In the genomic region with DNA sequence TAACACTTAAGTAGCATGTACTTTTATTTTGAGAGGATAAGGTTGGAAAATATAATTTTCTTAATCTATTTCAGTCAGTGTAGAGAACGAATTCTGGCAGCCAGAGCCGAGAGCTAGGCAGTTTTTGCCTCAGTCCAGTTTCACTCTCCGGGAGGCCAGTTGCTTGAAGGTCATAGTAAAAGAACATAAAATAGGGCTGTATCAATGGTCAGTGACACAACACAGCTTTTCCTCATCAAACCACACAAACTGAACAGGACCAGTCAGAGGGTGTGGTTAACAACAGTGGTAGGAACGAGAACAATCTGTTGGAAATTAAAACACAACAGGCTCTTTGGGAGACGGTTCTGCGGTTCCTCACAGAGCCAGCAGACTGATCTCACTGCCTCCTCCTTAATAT, we compare ENCODE assay signal across 14 mouse cellular contexts.
DNase-seq lines count a peak whose midpoint lies in the region; ATAC-seq and TF ChIP-seq lines count a peak whose summit lies in the region.
"Had no signal": no experiment of that assay in that cellular context is flagged by ENCODE, and none has a peak within 500 bp of the region (broad histone marks: within the 10 kb centered on the region; RNA-seq: fewer than 3 reads in every experiment).

No protein-coding gene starts in this region.

- 38% methylated on average over 6 of the region's 6 CpGs for WGBS in forebrain, embryonic 10.5 days
- 32% methylated on average over 6 of the region's 6 CpGs for WGBS in forebrain, embryonic 15.5 days

- no peaks in the 10 kb centered on the region for H3K36me3 ChIP-seq in forebrain, embryonic 10.5 days (replicated peaks)
- H3K36me3 ChIP-seq in forebrain, embryonic 15.5 days: no peaks in the 10 kb centered on the region
- H3K36me3 ChIP-seq: embryonic facial prominence, embryonic 10.5 days; limb, embryonic 15.5 days had no signal

- H3K4me3 ChIP-seq in forebrain, embryonic 10.5 days: no peak overlapping the region
- H3K4me3 ChIP-seq in forebrain, embryonic 15.5 days: no peak overlapping the region
- H3K4me3 ChIP-seq in layer of hippocampus, adult 2 months: no peak overlapping the region
- H3K4me3 ChIP-seq: embryonic facial prominence, embryonic 10.5 days; limb, embryonic 15.5 days had no signal

- DNase-seq in forebrain, embryonic 10.5 days (ENCODE audit: extremely low spot score, low spot score): no peak
- DNase-seq in layer of hippocampus, adult 2 months (ENCODE audit: low spot score in 2 of 2): no peak
- no peak for DNase-seq in layer of hippocampus, postnatal 25 days (ENCODE audit: extremely low spot score in 1 of 2, low spot score in 1 of 2)
- no peak for DNase-seq in left cerebral cortex, adult 11 months (ENCODE audit: low spot score)
- no peak for DNase-seq in left cerebral cortex, postnatal 25 days (ENCODE audit: low spot score in 2 of 2)
- DNase-seq: adrenal gland, postnatal 10 days; cerebellum, postnatal 10 days; heart, adult 11 months; thymus, postnatal 14 days had no signal

- no peak for TF ChIP-seq CTCF in layer of hippocampus, adult 2 months (conservative IDR thresholded peaks at IDR 0.05)

- H3K4me2 ChIP-seq in forebrain, embryonic 15.5 days (replicated peaks): no peak overlapping the region
- H3K4me2 ChIP-seq: limb, embryonic 15.5 days had no signal

- no peak for ATAC-seq in forebrain, embryonic 15.5 days (replicated peaks)
- peak; percentile 61 for ATAC-seq in granulocyte monocyte progenitor cell, adult 5-6 weeks (replicated peaks; ENCODE audit: poor library complexity, severe bottlenecking)
- ATAC-seq in megakaryocyte progenitor cell, adult 5-6 weeks (replicated peaks; ENCODE audit: poor library complexity): peak; percentile 22; the same call in 1 of the 2 replicates

- intact Hi-C loops in left cerebral cortex, postnatal 25 days (cut with DNase I): no loop called here

- H3K9ac ChIP-seq in forebrain, embryonic 15.5 days (replicated peaks): no peak overlapping the region
- H3K9ac ChIP-seq: limb, embryonic 15.5 days had no signal

- no peaks in the 10 kb centered on the region for H3K27me3 ChIP-seq in forebrain, embryonic 10.5 days (ENCODE audit: poor library complexity, severe bottlenecking)
- no peaks in the 10 kb centered on the region for H3K27me3 ChIP-seq in forebrain, embryonic 15.5 days
- H3K27me3 ChIP-seq: limb, embryonic 15.5 days had no signal

- peaks cover 12% of the 10 kb centered on the region for H3K9me3 ChIP-seq in forebrain, embryonic 10.5 days
- H3K9me3 ChIP-seq in forebrain, embryonic 15.5 days: no peaks in the 10 kb centered on the region
- H3K9me3 ChIP-seq: embryonic facial prominence, embryonic 10.5 days; limb, embryonic 15.5 days had no signal

- peak overlapping the region; percentile 91 for H3K27ac ChIP-seq in forebrain, embryonic 10.5 days
- H3K27ac ChIP-seq in forebrain, embryonic 15.5 days (replicated peaks): no peak overlapping the region
- H3K27ac ChIP-seq in layer of hippocampus, adult 2 months: peak overlapping the region; percentile 43
- H3K27ac ChIP-seq: limb, embryonic 15.5 days had no signal

- peaks cover 40% of the 10 kb centered on the region for H3K4me1 ChIP-seq in forebrain, embryonic 10.5 days
- peaks cover 20% of the 10 kb centered on the region for H3K4me1 ChIP-seq in forebrain, embryonic 15.5 days
